Mouse (Mus musculus) stomach, embryonic 14.5 days (tissue): ENCODE results near the gene Hoxd4. TPM values are rescaled to one million over a fixed set of nuclear protein-coding genes. Genes with fewer than 3 reads are reported as not detected.

Source experiments
- ATAC-seq: fragments of 200-750 bp; cut with Nextera tagmentation; 2 replicates; pipeline ENCODE4 v1.8.0; 2017; ENCODE audit warnings: low read depth, moderate TSS enrichment; ENCODE audit not compliant: insufficient number of reproducible peaks, insufficient read depth, low FRiP score
- H3K27ac ChIP-seq: fragments of 300-500 bp; sonication (generic); 2 replicates; pipeline ENCODE4 v1.5.1; 2014; ENCODE audit warnings: mild to moderate bottlenecking, low read length, moderate library complexity, mixed read lengths
- H3K27me3 ChIP-seq: fragments of 300-500 bp; sonication (generic); 2 replicates; pipeline ENCODE4 v1.6.1; 2014; ENCODE audit warnings: low read length, control low read depth, mixed read lengths; ENCODE audit not compliant: control insufficient read depth, insufficient read depth
- H3K36me3 ChIP-seq: fragments of 300-500 bp; sonication (generic); 2 replicates; pipeline ENCODE4 v1.6.1; 2014; ENCODE audit warnings: mild to moderate bottlenecking, control low read depth, low read length, moderate library complexity, mixed read lengths; ENCODE audit not compliant: control insufficient read depth, insufficient read depth
- H3K4me1 ChIP-seq: fragments of 300-500 bp; sonication (generic); 2 replicates; pipeline ENCODE4 v1.6.1; 2014; ENCODE audit warnings: low read length, control low read depth, mixed read lengths; ENCODE audit not compliant: control insufficient read depth, insufficient read depth
- H3K4me2 ChIP-seq: fragments of 300-500 bp; sonication (generic); replicated peaks from 2 replicates; pipeline ENCODE4 v1.6.1; 2014; ENCODE audit warnings: low read depth, low read length, control low read depth
- H3K4me3 ChIP-seq: fragments of 300-500 bp; sonication (generic); 2 replicates; pipeline ENCODE4 v1.5.1; 2014; ENCODE audit warnings: low read depth, low read length, control low read depth
- H3K9ac ChIP-seq: fragments of 300-500 bp; sonication (generic); replicated peaks from 2 replicates; pipeline ENCODE4 v1.6.1; 2014; ENCODE audit warnings: low read depth, mild to moderate bottlenecking, control low read depth, low read length, moderate library complexity, mixed read lengths
- H3K9me3 ChIP-seq: fragments of 300-500 bp; sonication (generic); 2 replicates; pipeline ENCODE4 v1.6.1; 2016; ENCODE audit warnings: low read depth, low read length, control low read depth; ENCODE audit not compliant: control insufficient read depth
- WGBS: fragments of 180-500 bp; shearing (Covaris S2); extraction: QIAGEN DNeasy Blood & Tissue Kit; methylation state at CpG from one replicate; pipeline ENCODE4 v1.1.7; 2014; 5-methylcytosine and 5-hydroxymethylcytosine counted together
- polyA plus RNA-seq: library from polyadenylated mRNA; unstranded; fragments of >200 nt; fragmentation: Nextera tagmentation; extraction: Ambion mirVana; gene quantifications from 2 replicates; pipeline ENCODE4 v1.2.1, GENCODE M21; 2014

The Hoxd4 gene
- 0.81 and 0.87 TPM in 2 replicates for polyA plus RNA-seq

DNA sequence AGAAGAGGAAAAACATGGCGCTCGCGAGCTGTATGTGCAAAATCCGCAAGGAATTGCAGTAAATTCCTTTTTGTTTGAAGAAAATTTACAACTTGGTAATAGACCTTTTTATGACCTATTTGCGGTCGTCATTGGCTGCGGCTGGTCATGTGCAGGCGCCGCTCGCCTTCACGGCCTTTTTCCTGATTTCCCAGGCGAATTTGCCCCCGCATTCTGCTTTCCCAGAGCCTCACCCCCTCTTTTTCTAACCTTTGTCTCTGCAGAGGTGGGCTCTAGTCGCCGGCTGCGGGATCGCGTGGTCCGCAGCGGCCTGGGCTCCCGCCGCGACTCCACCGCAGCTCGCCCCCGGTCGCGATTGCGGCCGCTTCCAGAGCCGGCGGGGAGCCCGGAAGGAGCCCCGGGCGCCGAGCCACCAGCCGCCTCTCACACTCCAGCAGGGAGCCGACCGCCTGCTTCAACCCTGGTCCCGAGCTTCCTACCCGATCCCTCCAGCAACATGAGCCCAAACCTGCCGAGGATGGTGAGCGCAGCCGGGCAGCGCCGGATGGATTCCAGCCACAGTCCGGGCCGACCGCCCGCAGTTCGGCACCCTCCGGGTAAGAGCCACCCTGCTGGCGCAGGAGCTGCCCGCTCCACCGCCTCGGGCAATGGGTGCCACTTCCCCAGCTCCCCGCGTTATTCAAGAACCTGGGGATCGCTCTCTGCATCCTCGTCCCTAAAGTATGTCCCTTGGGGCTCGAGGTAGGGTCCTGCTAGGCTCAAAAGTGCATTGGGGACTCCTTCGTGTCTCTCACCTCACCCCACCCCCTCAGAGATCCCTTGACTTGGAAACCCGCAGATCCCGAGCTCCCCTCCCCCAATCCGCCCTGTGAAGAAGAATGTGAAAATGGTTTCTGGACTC, at the start of gene Hoxd4, which contains the start of gene Hoxd3:
Gene Hoxd4 (plus strand): TSS at position 209 of the 901 bp plus-strand sequence.
Gene Hoxd3 (plus strand): TSS at position 207 of the 901 bp plus-strand sequence.
- no peaks in the 10 kb centered on the region; the same call in 1 of the 2 replicates for H3K4me1 ChIP-seq
- H3K4me2 ChIP-seq = peak within 1 kb of the TSS; percentile 37
- H3K27ac ChIP-seq = 0 out of 2 replicates have a peak within 1 kb of the TSS, but pooled peaks have one; percentile 33
- peaks cover 78% of the 10 kb centered on the region for H3K27me3 ChIP-seq
- H3K9ac ChIP-seq = peak within 1 kb of the TSS; percentile 18; the same call in 1 of the 2 replicates
- no peaks in the 10 kb centered on the region for H3K36me3 ChIP-seq
- 0 out of 2 replicates have a peak, but pooled peaks have one; percentile 56 for ATAC-seq
- peak within 1 kb of the TSS; percentile 34 for H3K4me3 ChIP-seq
- H3K9me3 ChIP-seq = no peaks in the 10 kb centered on the region
- under 1% methylated on average over 63 of the region's 65 CpGs for WGBS

DNA sequence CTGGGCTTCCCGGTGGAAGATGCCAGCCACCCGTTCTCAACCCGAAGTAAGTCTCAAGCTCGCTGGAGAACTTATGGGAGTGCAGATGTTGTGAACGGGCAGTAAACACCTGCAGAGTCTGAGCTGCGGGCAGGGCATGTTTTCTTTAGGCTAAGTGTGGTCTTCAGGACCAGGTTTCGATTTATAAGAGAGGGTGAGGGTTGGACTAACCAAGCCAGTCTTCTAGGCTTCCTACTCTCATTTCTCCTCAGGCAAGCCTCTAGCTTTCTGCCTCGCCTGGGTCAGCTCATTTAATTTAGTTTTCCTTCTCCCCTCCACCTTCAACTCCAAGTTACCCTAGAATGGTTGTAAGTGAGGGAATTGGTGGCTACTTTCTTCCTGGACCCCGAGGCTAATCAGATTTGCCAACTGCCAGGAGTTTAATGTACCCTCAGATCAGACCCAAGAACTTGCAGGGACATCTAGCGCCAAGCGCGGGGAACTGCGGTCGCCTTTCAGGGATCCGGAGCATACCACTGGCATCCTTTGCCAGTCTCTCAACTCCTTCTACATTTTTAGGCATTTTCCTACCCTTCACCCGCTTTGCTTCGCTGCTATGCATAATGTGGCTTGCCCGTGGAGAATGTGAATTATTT, 48.3 kb upstream of the Hoxd4 start:
- Histone ChIP-seq H3K4me1 (peaks cover 3% of the 10 kb centered on the region; the same call in 1 of the 2 replicates), H3K36me3 (no peaks in the 10 kb centered on the region), H3K9ac (no peak overlapping the region), H3K9me3 (no peaks in the 10 kb centered on the region), H3K27ac (no peak overlapping the region), H3K4me2 (no peak overlapping the region), H3K27me3 (peaks cover 83% of the 10 kb centered on the region), H3K4me3 (no peak overlapping the region)
- ATAC-seq = no peak
- WGBS = 4% methylated on average over 18 of the region's 18 CpGs

DNA sequence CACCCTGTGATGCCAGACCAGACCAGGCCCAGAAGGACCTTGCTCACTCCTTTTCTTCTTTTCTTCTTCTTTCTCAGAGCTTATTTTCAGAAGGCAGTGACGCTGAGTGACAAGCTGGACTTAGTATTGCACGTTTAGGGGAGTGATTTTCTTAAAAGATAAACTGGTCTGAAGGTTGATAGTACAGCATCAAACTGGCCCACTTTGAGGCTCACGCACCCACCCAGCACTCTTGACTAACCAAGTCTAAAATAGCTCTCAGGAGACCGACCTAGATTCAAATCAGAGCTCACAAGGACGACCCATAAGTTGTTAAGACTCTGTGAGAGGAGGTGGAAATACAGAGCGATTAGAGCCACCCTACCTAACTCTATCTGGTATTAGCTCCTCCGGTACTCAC, 45.3 kb upstream of the Hoxd4 start:
- Histone ChIP-seq H3K4me2 (no peak overlapping the region), H3K4me1 (peaks cover 4% of the 10 kb centered on the region; the same call in 1 of the 2 replicates), H3K9me3 (no peaks in the 10 kb centered on the region), H3K27me3 (peaks cover 87% of the 10 kb centered on the region), H3K36me3 (no peaks in the 10 kb centered on the region), H3K4me3 (no peak overlapping the region), H3K27ac (no peak overlapping the region), H3K9ac (no peak overlapping the region)
- ATAC-seq = no peak
- WGBS = 4% methylated on average over 7 of the region's 7 CpGs

DNA sequence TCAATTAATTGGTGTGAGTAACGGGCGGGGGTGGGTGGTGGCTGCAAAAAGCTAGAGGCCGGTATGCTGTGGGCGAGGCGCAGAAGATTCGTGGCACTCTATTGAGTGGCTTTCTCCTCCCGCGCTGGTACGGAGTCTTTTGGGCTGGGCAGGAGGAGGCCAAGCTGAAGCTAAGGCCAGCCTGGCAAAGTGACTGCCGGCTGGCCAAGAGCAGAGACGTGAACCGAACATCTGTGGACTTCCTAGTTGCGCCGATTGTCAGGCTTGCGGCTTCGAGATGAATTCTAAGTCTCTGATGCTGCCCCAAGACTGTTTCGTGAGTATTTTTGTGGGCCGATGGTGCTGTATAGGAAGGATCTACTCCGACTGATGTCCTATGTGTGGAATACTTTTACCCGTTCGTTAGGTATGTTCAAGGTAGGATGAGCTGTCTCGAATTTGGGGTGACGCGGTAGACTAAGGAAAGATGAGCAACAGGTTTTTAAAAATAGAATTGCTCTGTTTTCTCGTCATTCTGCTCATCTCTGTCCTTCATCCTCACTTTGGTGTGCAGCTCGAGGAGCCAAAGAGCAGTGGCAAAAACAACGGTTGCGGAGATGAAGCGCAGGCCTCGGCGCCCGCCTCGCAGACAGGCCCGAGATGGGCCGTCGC, 44.4 kb upstream of the Hoxd4 start:
- Histone ChIP-seq H3K4me3 (0 out of 2 replicates have a peak overlapping the region, but pooled peaks have one; percentile 29), H3K36me3 (no peaks in the 10 kb centered on the region), H3K27ac (no peak overlapping the region), H3K9ac (no peak overlapping the region), H3K4me2 (0 out of 2 replicates have a peak overlapping the region, but pooled peaks have one; percentile 49), H3K4me1 (peaks cover 4% of the 10 kb centered on the region; the same call in 1 of the 2 replicates), H3K9me3 (no peaks in the 10 kb centered on the region), H3K27me3 (peaks cover 81% of the 10 kb centered on the region)
- 1% methylated on average over 36 of the region's 36 CpGs for WGBS
- no peak for ATAC-seq

DNA sequence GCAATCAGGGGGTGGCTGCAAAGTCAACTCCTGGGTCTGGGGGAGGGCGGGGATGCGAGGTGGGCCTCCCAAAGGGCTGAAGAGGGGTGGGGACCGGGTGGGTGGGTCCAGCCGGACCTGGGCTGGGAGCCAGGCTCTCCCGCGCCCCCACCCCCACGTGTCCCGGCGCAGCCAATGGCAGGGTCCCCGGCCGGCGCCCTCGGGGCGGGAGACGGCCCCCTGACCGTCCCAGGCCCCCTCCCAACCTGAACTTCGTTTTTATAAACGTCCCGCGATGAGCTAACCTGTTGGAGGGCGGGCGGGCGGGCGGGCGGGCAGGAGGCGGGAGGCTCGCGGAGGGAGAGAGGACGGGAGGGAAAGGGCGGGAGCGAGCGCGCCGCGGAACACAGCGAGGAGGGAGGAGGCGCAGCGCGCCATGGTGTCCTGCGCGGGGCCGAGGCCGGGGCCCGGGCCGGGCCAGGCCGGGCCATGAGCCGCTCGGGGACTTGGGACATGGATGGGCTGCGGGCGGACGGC, 43.8 kb upstream of the Hoxd4 start, which contains the start of gene Hoxd13:
Gene Hoxd13 (plus strand): TSS at position 469 of the 516 bp plus-strand sequence.
- peak; percentile 46; the same call in 1 of the 2 replicates for ATAC-seq
- Histone ChIP-seq H3K27me3 (peaks cover 80% of the 10 kb centered on the region), H3K4me1 (peaks cover 6% of the 10 kb centered on the region; the same call in 1 of the 2 replicates), H3K4me2 (peak within 1 kb of the TSS; percentile 49), H3K9me3 (no peaks in the 10 kb centered on the region), H3K9ac (no peak within 1 kb of the TSS), H3K27ac (no peak within 1 kb of the TSS), H3K4me3 (peak within 1 kb of the TSS; percentile 29), H3K36me3 (no peaks in the 10 kb centered on the region)
- WGBS = 0% methylated on average over 32 of the region's 51 CpGs

DNA sequence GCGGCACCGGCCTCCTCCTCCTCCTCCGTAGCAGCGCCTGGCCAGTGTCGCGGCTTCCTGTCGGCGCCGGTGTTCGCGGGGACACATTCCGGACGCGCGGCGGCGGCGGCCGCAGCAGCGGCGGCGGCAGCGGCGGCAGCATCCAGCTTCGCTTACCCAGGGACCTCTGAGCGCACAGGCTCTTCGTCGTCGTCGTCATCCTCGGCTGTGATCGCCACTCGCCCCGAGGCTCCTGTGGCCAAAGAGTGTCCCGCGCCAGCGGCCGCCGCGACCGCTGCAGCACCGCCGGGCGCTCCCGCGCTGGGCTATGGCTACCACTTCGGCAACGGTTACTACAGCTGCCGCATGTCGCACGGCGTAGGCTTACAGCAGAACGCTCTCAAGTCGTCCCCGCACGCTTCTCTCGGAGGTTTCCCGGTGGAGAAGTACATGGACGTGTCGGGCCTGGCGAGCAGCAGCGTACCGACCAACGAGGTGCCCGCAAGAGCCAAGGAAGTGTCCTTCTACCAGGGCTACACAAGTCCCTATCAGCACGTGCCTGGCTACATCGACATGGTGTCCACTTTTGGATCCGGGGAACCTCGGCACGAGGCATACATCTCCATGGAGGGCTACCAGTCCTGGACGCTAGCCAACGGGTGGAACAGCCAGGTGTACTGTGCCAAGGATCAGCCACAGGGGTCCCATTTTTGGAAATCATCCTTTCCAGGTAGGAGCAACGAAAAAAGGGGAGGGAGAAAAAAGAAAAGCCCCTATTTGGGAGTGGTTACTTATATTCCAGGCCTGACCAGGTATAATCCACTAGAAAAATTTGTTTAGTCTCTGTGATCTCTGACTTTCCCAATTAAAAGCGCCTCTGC, 43.1 kb upstream of the Hoxd4 start:
- H3K4me3 ChIP-seq = peak overlapping the region; percentile 29
- H3K4me2 ChIP-seq = peak overlapping the region; percentile 49
- H3K27me3 ChIP-seq = peaks cover 80% of the 10 kb centered on the region
- WGBS = under 1% methylated on average over 57 of the region's 74 CpGs
- H3K4me1 ChIP-seq = peaks cover 6% of the 10 kb centered on the region; the same call in 1 of the 2 replicates
- H3K9me3 ChIP-seq = no peaks in the 10 kb centered on the region
- ATAC-seq = peak; percentile 43; the same call in 1 of the 2 replicates
- H3K27ac ChIP-seq = no peak overlapping the region
- H3K36me3 ChIP-seq = no peaks in the 10 kb centered on the region
- no peak overlapping the region for H3K9ac ChIP-seq

DNA sequence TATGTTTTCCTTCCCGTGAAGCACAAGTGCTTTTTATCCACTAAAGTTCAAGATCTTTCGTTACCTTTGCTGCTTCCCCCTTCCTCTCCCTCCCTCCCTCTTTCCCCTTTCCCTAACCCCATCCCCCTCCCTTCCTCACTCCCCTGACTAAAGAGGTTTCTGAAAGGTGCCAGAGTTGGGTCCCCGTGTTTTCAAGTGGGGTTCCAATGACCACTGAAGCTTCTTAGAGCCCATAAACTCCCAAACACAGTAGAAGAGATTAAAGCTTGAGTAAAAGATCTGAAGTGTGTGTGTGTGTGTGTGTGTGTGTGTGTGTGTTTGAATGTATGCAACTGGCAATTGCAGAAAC, 42.5 kb upstream of the Hoxd4 start:
- H3K4me3 ChIP-seq = no peak overlapping the region
- peaks cover 6% of the 10 kb centered on the region; the same call in 1 of the 2 replicates for H3K4me1 ChIP-seq
- H3K9me3 ChIP-seq = no peaks in the 10 kb centered on the region
- H3K4me2 ChIP-seq = no peak overlapping the region
- H3K27ac ChIP-seq = no peak overlapping the region
- H3K27me3 ChIP-seq = peaks cover 80% of the 10 kb centered on the region
- no peak overlapping the region for H3K9ac ChIP-seq
- WGBS = 3% methylated on average over 3 of the region's 3 CpGs
- no peak for ATAC-seq
- no peaks in the 10 kb centered on the region for H3K36me3 ChIP-seq
